Mouse (Mus musculus) adipocyte (in vitro differentiated cells): ENCODE measurements around the gene Nenf.

Experiments
- DNase-seq: peaks from one replicate; pipeline ENCODE4 v3.0.0-alpha.2; 2016; ENCODE audit warnings: low spot score

Nenf gene

GRCm38 (mm10) chr1:191317591-191318196, at the start of gene Nenf:
Gene Nenf (minus strand): TSS chr1:191318194.
- peak; percentile 61 for DNase-seq

GRCm38 (mm10) chr1:191364477-191364876, 46.5 kb upstream of the Nenf start:
- DNase-seq, result peak; percentile 26

GRCm38 (mm10) chr1:191362412-191362811, 44.4 kb upstream of the Nenf start:
- no peak for DNase-seq

GRCm38 (mm10) chr1:191359478-191359877, 41.5 kb upstream of the Nenf start:
- no peak for DNase-seq

GRCm38 (mm10) chr1:191356936-191357335, 38.9 kb upstream of the Nenf start:
- DNase-seq, result no peak

GRCm38 (mm10) chr1:191353836-191354235, 35.8 kb upstream of the Nenf start:
- DNase-seq, result peak; percentile 58

GRCm38 (mm10) chr1:191352786-191353488, 34.9 kb upstream of the Nenf start:
- peak; percentile 83 for DNase-seq

- no peak for DNase-seq
Measured at GRCm38 (mm10) chr1:191350355-191350754, 32.4 kb upstream of the Nenf start.

- DNase-seq, result no peak
Measured at GRCm38 (mm10) chr1:191349486-191350037, 31.6 kb upstream of the Nenf start.

- no peak for DNase-seq
Measured at GRCm38 (mm10) chr1:191348996-191349395, 31.0 kb upstream of the Nenf start.

- DNase-seq, result no peak
Measured at GRCm38 (mm10) chr1:191348592-191348991, 30.6 kb upstream of the Nenf start.

- DNase-seq, result no peak
Measured at GRCm38 (mm10) chr1:191347602-191348001, 29.6 kb upstream of the Nenf start.

GRCm38 (mm10) chr1:191340530-191340929, 22.5 kb upstream of the Nenf start:
- peak; percentile 80 for DNase-seq

- DNase-seq, result no peak
Measured at GRCm38 (mm10) chr1:191339876-191340275, 21.9 kb upstream of the Nenf start.

GRCm38 (mm10) chr1:191334500-191334899, 16.5 kb upstream of the Nenf start:
- no peak for DNase-seq

GRCm38 (mm10) chr1:191330356-191330755, 12.4 kb upstream of the Nenf start:
- no peak for DNase-seq

- DNase-seq, result no peak
Measured at GRCm38 (mm10) chr1:191328019-191328441, 10.0 kb upstream of the Nenf start.

GRCm38 (mm10) chr1:191327258-191327657, 9.3 kb upstream of the Nenf start:
- DNase-seq, result no peak

GRCm38 (mm10) chr1:191326233-191326882, 8.4 kb upstream of the Nenf start:
- DNase-seq, result no peak

- peak; percentile 90 for DNase-seq
Measured at GRCm38 (mm10) chr1:191325726-191326232, 7.8 kb upstream of the Nenf start, which contains the start of gene Tmem206. Gene Tmem206 (plus strand): TSS chr1:191325912.

GRCm38 (mm10) chr1:191324733-191325590, 7.0 kb upstream of the Nenf start:
- no peak for DNase-seq

- DNase-seq, result no peak
Measured at GRCm38 (mm10) chr1:191323381-191323780, 5.4 kb upstream of the Nenf start.
